Mouse (Mus musculus): ENCODE data around the gene Tbp. TPM values are rescaled to one million over a fixed set of nuclear protein-coding genes. Genes with fewer than 3 reads are reported as not detected.

The Tbp gene
- total and polyA plus RNA-seq, 3 experiments, result 38.5 to 490 (median 79.6) TPM

DNA sequence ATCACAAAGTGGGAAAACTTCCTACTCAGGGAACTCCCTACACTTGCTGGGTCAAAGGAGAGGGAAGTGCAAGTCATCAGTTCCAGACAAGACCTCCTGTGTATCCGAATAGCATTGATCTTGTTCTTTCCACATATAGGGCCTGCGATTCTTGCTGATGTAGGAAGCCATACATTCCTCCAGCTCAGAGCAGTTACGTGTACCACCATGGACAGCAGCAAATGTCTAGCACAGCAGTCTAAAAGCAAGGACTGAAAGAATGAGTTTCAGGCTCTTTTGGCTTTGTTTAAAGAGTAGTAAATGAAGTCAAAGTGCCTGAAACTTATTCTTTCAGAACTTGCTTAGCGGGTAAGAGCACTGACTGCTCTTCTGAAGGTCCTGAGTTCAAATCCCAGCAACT is 44.5 kb upstream of the Tbp start:
- Histone ChIP-seq H3K36me3 (ENCODE audit: control insufficient read depth in 1 of 2, insufficient read depth in 2 of 2, low read length in 2 of 2) (no peaks in the 10 kb centered on the region), H3K27me3 (ENCODE audit: control insufficient read depth in 1 of 2, insufficient read depth in 2 of 2, low read length in 2 of 2) (no peaks in the 10 kb centered on the region), H3K9ac (ENCODE audit: control insufficient read depth, low read depth, low read length, poor library complexity, severe bottlenecking) (no peak overlapping the region), H3K4me3 (ENCODE audit: control insufficient read depth in 1 of 2, insufficient read depth in 1 of 2, low read depth in 2 of 2, low read length in 2 of 2) (no peak overlapping the region), H3K79me2 (ENCODE audit: control insufficient read depth, insufficient read depth, low read length, poor library complexity) (no peaks in the 10 kb centered on the region), H3K27ac (ENCODE audit: control insufficient read depth, low read depth, low read length) (no peak overlapping the region), H3K9me3 (replicated peaks; ENCODE audit: insufficient read depth, low read length) (no peaks in the 10 kb centered on the region), H3K4me1 (ENCODE audit: control insufficient read depth in 1 of 2, insufficient read depth in 2 of 2, low read length in 2 of 2) (no peaks in the 10 kb centered on the region)
- TF ChIP-seq POLR2AphosphoS2 (IDR thresholded peaks at IDR 0.05; ENCODE audit: low read length), result no peak
- TF ChIP-seq USF1 (IDR thresholded peaks at IDR 0.05; ENCODE audit: low read depth, low read length), result no peak
- TF ChIP-seq HCFC1 (IDR thresholded peaks at IDR 0.05; ENCODE audit: low read depth, low read length), result no peak
- no peak for TF ChIP-seq TCF12 (IDR thresholded peaks at IDR 0.05; ENCODE audit: low read depth, low read length)
- no peak for TF ChIP-seq MAX (IDR thresholded peaks at IDR 0.05; ENCODE audit: low read length)
- TF ChIP-seq ZC3H11A (IDR thresholded peaks at IDR 0.05; ENCODE audit: low read depth, low read length), result no peak
- no peak for TF ChIP-seq CHD2 (IDR thresholded peaks at IDR 0.05; ENCODE audit: low read length)
- no peak for TF ChIP-seq NRF1 (IDR thresholded peaks at IDR 0.05; ENCODE audit: insufficient read depth, low read depth, low read length, poor library complexity, severe bottlenecking)
- no peak for TF ChIP-seq RAD21 (IDR thresholded peaks at IDR 0.05; ENCODE audit: low read depth, low read length)
- TF ChIP-seq ELF1 (IDR thresholded peaks at IDR 0.05; ENCODE audit: low read depth, low read length), result no peak
- no peak for TF ChIP-seq RCOR1 (IDR thresholded peaks at IDR 0.05; ENCODE audit: low read depth, low read length)
- TF ChIP-seq USF2 (IDR thresholded peaks at IDR 0.05; ENCODE audit: borderline replicate concordance in 1 of 2, insufficient read depth in 1 of 2, low read depth in 1 of 2, low read length in 2 of 2), result no peak
- TF ChIP-seq MYC (IDR thresholded peaks at IDR 0.05; ENCODE audit: low read depth, low read length), result no peak
- TF ChIP-seq MAZ (IDR thresholded peaks at IDR 0.05; ENCODE audit: low read depth, low read length), result no peak
- TF ChIP-seq NELFE (IDR thresholded peaks at IDR 0.05; ENCODE audit: low read depth, low read length), result no peak
- TF ChIP-seq MEF2A (IDR thresholded peaks at IDR 0.05; ENCODE audit: extremely low read depth, insufficient replicate concordance, low read depth, low read length, poor library complexity, severe bottlenecking), result no peak
- TF ChIP-seq GATA1 (IDR thresholded peaks at IDR 0.05; ENCODE audit: low read depth, low read length), result no peak
- no peak for TF ChIP-seq ZKSCAN1 (IDR thresholded peaks at IDR 0.05; ENCODE audit: low read depth, low read length)
- no peak for TF ChIP-seq TBP (IDR thresholded peaks at IDR 0.05; ENCODE audit: low read depth, low read length)
- no peak for TF ChIP-seq SIN3A (IDR thresholded peaks at IDR 0.05; ENCODE audit: low read length)
- no peak for DNase-seq (ENCODE audit: low read depth, low spot score)

DNA sequence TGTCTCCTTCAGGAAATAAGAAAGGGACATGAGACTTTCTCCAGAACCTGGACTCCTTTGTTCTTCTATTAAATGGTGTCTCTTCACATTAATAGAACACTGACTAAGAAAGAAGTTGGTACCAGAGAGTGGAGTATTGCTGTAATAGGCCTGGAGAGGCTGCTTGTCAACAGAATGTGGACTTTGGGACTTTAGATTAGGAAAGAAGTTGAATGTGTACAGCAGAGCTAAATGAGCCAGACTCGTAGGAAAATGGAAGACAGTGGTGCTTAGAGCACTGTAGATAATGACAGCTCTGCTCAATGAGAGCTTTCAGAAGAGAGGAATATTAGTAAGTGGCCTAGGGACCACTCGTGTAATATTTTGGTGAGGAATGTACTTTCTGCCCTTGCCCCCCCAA is 43.1 kb upstream of the Tbp start:
- no peaks in the 10 kb centered on the region for H3K27me3 ChIP-seq (ENCODE audit: control insufficient read depth in 1 of 2, insufficient read depth in 2 of 2, low read length in 2 of 2)
- no peak overlapping the region for H3K9ac ChIP-seq (ENCODE audit: control insufficient read depth, low read depth, low read length, poor library complexity, severe bottlenecking)
- TF ChIP-seq RAD21 (IDR thresholded peaks at IDR 0.05; ENCODE audit: low read depth, low read length), result no peak
- TF ChIP-seq USF2 (IDR thresholded peaks at IDR 0.05; ENCODE audit: borderline replicate concordance in 1 of 2, insufficient read depth in 1 of 2, low read depth in 1 of 2, low read length in 2 of 2), result no peak
- TF ChIP-seq ZMIZ1 (IDR thresholded peaks at IDR 0.05; ENCODE audit: low read depth, low read length), result no peak
- no peak for TF ChIP-seq EP300 (IDR thresholded peaks at IDR 0.05; ENCODE audit: low read depth in 1 of 2, low read length in 2 of 2)
- TF ChIP-seq MAZ (IDR thresholded peaks at IDR 0.05; ENCODE audit: low read depth, low read length), result no peak
- TF ChIP-seq UBTF (IDR thresholded peaks at IDR 0.05; ENCODE audit: borderline replicate concordance, insufficient read depth, low read depth, low read length), result no peak
- TF ChIP-seq TCF12 (IDR thresholded peaks at IDR 0.05; ENCODE audit: low read depth, low read length), result no peak
- no peak for TF ChIP-seq KAT2A (conservative IDR thresholded peaks at IDR 0.05; ENCODE audit: low read depth, low read length)
- no peak for TF ChIP-seq POLR2AphosphoS5 (IDR thresholded peaks at IDR 0.05; ENCODE audit: borderline replicate concordance, low read depth, low read length)
- no peak for TF ChIP-seq GATA1 (IDR thresholded peaks at IDR 0.05; ENCODE audit: low read depth, low read length)
- no peak for TF ChIP-seq BHLHE40 (IDR thresholded peaks at IDR 0.05; ENCODE audit: borderline replicate concordance, low read depth, low read length)
- TF ChIP-seq ETS1 (IDR thresholded peaks at IDR 0.05; ENCODE audit: low read depth, low read length), result no peak
- no peak for TF ChIP-seq ELF1 (IDR thresholded peaks at IDR 0.05; ENCODE audit: low read depth, low read length)
- no peak for DNase-seq (ENCODE audit: low read depth, low spot score)
- no peak overlapping the region for H3K4me3 ChIP-seq (ENCODE audit: control insufficient read depth in 1 of 2, insufficient read depth in 1 of 2, low read depth in 2 of 2, low read length in 2 of 2)
- H3K9me3 ChIP-seq (replicated peaks; ENCODE audit: insufficient read depth, low read length), result no peaks in the 10 kb centered on the region
- no peaks in the 10 kb centered on the region for H3K79me2 ChIP-seq (ENCODE audit: control insufficient read depth, insufficient read depth, low read length, poor library complexity)
- H3K36me3 ChIP-seq (ENCODE audit: control insufficient read depth in 1 of 2, insufficient read depth in 2 of 2, low read length in 2 of 2), result no peaks in the 10 kb centered on the region
- no peaks in the 10 kb centered on the region for H3K4me1 ChIP-seq (ENCODE audit: control insufficient read depth in 1 of 2, insufficient read depth in 2 of 2, low read length in 2 of 2)
- no peak overlapping the region for H3K27ac ChIP-seq (ENCODE audit: control insufficient read depth, low read depth, low read length)
